Comparison of ENCODE assay signal across 8 mouse cellular contexts in the genomic region with DNA sequence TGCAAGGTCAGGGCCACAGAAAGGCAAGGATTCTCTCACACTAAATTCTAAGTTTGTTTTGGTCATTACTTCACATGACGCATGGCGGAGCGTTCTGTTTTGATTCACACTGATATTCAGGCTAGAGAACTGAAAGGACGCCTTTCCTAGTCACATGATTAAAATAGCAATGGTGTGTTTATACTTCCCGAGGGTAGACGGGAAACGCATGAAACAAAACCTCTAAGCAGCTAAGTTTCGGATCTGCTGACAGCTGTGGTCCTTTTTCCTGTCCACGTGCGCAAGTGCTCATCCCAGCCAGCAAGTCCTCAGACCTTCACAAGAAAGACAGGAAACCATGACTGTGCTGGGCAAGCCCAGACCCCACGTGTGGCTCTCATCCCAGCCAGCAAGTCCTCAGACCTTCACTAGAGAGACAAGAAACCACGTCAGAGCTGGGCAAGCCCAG. TPM values are rescaled to one million over a fixed set of nuclear protein-coding genes. Genes with fewer than 3 reads are reported as not detected.
DNase-seq lines count a peak whose midpoint lies in the region; ATAC-seq lines count a peak whose summit lies in the region.

No protein-coding gene starts in this region.

- no peaks in the 10 kb centered on the region for H3K9me3 ChIP-seq in liver, embryonic 12.5 days (replicated peaks)
- no peaks in the 10 kb centered on the region for H3K9me3 ChIP-seq in forebrain, embryonic 10.5 days

- H3K4me1 ChIP-seq in liver, embryonic 12.5 days, result peaks cover 8% of the 10 kb centered on the region
- H3K4me1 ChIP-seq in forebrain, embryonic 10.5 days, result no peaks in the 10 kb centered on the region

- intact Hi-C loops in gastrocnemius, postnatal 14 days (cut with DNase I; ENCODE audit: low total_unique reads), result no loop called here
- intact Hi-C loops in heart, postnatal 36 days (cut with DNase I), result loop anchor here (2.0 to 5.0 kb wide), 2 partner anchors 38 to 86 kb away; partner anchors contain the start of gene Bach1

- H3K4me3 ChIP-seq in liver, embryonic 12.5 days, result no peak overlapping the region
- no peak overlapping the region for H3K4me3 ChIP-seq in forebrain, embryonic 10.5 days

- DNase-seq in gastrocnemius, postnatal 14 days, result peak; percentile 20
- no peak for DNase-seq in gastrocnemius, adult 8-10 months (ENCODE audit: low spot score in 2 of 2)
- peak; percentile 51 to 54 for DNase-seq in adrenal gland, postnatal 36 days
- DNase-seq in heart, postnatal 36 days, result peak; percentile 58 to 62
- DNase-seq in splenic B cell, adult 2 months (ENCODE audit: low read depth, low spot score), result peak; percentile 57
- no peak for DNase-seq in yolk sac, embryonic 10.5 days (ENCODE audit: low spot score)
- DNase-seq in forebrain, embryonic 10.5 days (ENCODE audit: extremely low spot score, low spot score), result no peak

- H3K4me2 ChIP-seq in liver, embryonic 12.5 days, result peak overlapping the region; percentile 36

- WGBS in liver, embryonic 12.5 days (ENCODE audit: insufficient replicate concordance), result 34% methylated on average over 12 of the region's 12 CpGs
- WGBS in forebrain, embryonic 10.5 days, result 85% methylated on average over 12 of the region's 12 CpGs

- no peaks in the 10 kb centered on the region for H3K36me3 ChIP-seq in liver, embryonic 12.5 days
- no peaks in the 10 kb centered on the region for H3K36me3 ChIP-seq in splenic B cell, adult 2 months (ENCODE audit: control insufficient read depth, insufficient read depth, low read length, poor library complexity, severe bottlenecking)
- H3K36me3 ChIP-seq in forebrain, embryonic 10.5 days (replicated peaks), result no peaks in the 10 kb centered on the region

- ATAC-seq in liver, embryonic 12.5 days, result peak; percentile 57

- H3K27me3 ChIP-seq in liver, embryonic 12.5 days (replicated peaks), result no peaks in the 10 kb centered on the region
- no peaks in the 10 kb centered on the region for H3K27me3 ChIP-seq in splenic B cell, adult 2 months (ENCODE audit: control insufficient read depth, insufficient read depth, low read length, poor library complexity, severe bottlenecking)
- no peaks in the 10 kb centered on the region for H3K27me3 ChIP-seq in forebrain, embryonic 10.5 days (ENCODE audit: poor library complexity, severe bottlenecking)

- no peak overlapping the region for H3K9ac ChIP-seq in liver, embryonic 12.5 days

- peak overlapping the region; percentile 28; the same call in 1 of the 2 replicates for H3K27ac ChIP-seq in liver, embryonic 12.5 days
- no peak overlapping the region for H3K27ac ChIP-seq in forebrain, embryonic 10.5 days

RNA-seq across cellular contexts. Expression of gene Bach1, which starts 37.7 kb away (rescaled TPM):
- total RNA-seq in gastrocnemius, postnatal 14 days (2021), result 10 to 100 TPM; 12.5 to 14.6 TPM
- total RNA-seq in gastrocnemius, adult 8-10 months (2022), result 10 to 100 TPM; 17.0 to 24.5 (median 20.0) TPM
- 10 to 100 TPM; 18.6 to 31.2 TPM for total RNA-seq in adrenal gland, postnatal 36 days (2021)
- total RNA-seq in heart, postnatal 36 days (2021), result 10 to 100 TPM; 31.3 to 33.1 TPM
- polyA plus RNA-seq in liver, embryonic 12.5 days (2016; fragmentation: Nextera tagmentation; extraction: Ambion mirVana), result 8.8 and 10.6 TPM in 2 replicates
- polyA plus RNA-seq in forebrain, embryonic 10.5 days (2016; fragmentation: Nextera tagmentation; extraction: Ambion mirVana), result 10.8 and 12.0 TPM in 2 replicates

Comparison
In these comparisons a context has a peak if more than half of its experiments do, and no peak if none do; other contexts are left out.
1. DNase-seq: peak in gastrocnemius, postnatal 14 days (single experiment), adrenal gland, postnatal 36 days (2 of 2), heart, postnatal 36 days (2 of 2) and splenic B cell, adult 2 months (single experiment); none in gastrocnemius, adult 8-10 months (0 of 2), yolk sac, embryonic 10.5 days (single experiment) and forebrain, embryonic 10.5 days (single experiment).